Mouse (Mus musculus): ENCODE measurements at regions not wholly inside any gene's neighbourhood (a gene's known extent, or its start where the extent isn't known, plus 50 kb on each side); places are given as distances from the start of the nearest gene placed in this dataset.

DNA sequence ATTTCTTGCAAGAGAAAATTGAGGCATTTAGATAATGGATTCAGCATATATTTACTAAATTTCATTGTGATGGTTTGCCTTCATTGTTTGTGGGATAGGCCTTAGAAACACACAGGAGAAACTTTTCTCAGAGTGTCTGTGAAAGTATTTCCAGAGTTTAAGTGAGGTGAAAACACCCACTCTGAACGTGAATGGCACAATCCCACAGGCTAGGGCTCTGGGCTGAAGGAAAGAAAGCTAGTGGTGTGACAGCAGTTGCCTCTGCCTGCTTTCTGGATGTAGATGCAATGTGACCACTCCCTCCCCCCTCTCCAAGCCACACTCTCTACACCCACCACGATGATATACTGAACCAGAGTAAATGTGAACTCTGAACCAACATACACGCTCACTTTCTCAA lies 672.4 kb upstream of the Tbl1xr1 start:
- DNase-seq, result no peak

GRCm38 (mm10) chr3:21407077-21407476 lies 669.4 kb upstream of the Tbl1xr1 start:
- DNase-seq, result no peak

DNA sequence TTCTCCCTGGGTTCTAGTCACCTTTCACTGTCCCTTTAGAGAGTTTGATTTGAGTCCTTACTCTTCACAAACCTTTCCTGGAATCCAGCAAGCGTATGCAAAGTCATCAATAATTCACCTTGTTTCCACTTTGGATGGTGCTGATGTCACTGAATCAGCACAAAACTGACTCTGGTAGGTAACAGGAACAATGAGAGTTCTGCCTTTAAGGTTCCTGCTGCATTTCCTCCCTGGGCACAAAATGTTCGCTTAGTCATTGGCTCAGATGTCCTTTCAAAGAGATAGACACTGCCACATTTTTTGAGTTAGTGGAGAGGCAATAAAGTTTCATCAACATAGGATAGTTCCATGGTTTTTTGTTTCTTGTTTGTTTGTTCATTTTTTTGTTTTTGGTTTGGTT lies 664.4 kb upstream of the Tbl1xr1 start:
- DNase-seq, result no peak

DNA sequence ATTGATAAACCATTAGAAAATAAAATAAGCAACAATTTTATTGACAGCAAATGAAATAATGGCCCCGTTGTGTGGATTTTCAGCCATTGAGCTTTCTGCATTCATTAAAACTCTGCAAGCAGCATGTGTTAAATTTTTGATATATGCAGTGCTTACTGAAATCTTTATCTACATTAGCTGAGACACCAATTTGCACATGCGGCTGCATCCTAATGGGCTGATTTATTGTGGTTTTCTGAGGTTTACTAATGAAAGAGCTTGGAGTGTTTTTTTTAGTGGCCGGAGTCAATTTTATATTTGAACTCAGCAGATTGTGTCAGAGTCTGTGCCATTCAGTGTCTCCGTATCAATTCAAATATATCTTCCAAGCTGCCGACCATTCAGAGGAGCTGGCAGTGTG lies 653.3 kb upstream of the Tbl1xr1 start:
- DNase-seq, result no peak

DNA sequence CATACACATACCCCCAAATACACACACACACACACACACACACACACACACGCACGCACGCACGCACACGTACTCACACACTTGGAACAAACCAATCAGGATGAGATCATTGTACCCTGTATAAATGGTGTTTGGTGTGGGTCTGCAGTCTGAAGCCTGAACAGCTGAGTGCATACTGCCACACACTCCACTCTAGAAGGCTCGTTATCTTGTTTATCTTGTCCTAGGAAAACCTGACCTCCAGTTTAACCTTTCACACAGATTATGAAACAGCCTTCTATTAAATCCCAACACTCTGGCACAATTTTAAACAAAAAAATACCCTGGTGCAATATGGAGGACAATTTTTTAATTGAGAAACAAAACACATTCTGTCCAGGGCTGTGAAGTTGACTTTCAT lies 649.9 kb upstream of the Tbl1xr1 start:
- no peak for DNase-seq

DNA sequence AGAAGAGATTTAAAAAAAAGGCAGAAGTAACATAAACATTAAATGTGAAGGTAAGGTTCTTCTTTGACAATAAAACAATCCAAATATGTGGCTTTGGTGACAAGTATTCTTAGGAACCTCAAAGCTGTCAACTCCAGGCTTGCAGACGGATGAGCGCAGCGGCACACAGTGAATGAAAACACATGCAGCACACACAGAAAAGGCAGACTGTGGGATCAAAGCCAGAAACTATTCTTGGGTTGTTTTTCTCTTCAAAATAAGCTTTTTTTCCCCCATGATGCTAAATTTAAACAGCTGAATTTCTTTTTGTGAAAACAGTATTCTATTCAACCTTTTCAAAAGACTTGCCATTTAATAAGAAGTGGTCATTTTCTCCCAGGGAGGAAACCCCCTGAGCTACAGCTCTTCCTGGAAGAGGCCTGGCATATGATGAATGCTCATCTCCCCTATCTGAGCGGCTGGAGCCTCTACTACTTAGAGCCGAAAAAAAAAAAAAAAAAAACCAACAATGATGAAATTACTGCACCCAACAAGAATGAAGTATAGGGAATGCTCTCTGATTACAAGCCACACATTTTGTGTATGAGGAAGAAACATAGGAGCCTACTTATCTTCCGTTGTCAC lies 648.9 kb upstream of the Tbl1xr1 start:
- DNase-seq, result no peak

DNA sequence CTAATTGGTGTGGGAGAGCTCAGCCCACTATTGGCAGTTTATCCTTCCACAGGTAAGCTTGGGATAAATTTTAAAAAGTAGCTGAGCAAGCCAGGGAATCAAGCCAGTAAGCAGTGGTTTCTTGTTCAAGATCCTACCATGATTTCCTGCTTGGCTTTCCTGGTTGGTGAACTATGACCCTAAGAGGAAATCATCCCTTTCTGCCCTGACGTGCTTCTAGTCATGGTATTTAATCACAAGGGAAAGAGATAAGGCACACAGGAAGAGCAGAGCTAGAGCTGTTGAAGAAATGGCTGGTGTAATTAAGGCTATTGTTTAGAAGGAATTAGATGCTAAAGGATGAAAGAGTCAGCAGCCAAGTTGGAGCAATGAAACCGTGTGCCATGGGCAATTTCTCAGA lies 648.3 kb upstream of the Tbl1xr1 start:
- no peak for DNase-seq

DNA sequence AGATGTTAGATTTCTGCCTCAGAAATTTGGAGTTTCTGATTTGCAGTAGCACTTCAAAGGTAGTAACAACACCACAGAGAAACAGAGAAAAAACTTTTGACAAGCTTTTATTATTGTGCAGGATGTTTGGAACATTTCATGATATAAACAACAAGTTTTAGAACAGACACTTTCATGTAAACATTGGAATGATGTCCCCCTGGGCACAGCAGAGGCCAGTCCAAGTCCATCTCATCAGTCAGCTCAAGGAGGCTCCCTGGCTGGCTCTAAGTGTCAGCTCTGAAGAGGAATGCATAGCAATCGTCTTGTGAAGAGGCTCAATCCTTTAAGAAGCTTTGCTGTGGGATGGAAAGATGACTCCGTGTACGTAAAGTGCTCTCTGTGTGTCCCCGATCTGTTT lies 612.2 kb upstream of the Tbl1xr1 start:
- no peak for DNase-seq

GRCm38 (mm10) chr3:21466113-21466645 lies 610.3 kb upstream of the Tbl1xr1 start:
- no peak for DNase-seq

- DNase-seq, result no peak
Measured at GRCm38 (mm10) chr3:21477366-21477765, 599.1 kb upstream of the Tbl1xr1 start.

DNA sequence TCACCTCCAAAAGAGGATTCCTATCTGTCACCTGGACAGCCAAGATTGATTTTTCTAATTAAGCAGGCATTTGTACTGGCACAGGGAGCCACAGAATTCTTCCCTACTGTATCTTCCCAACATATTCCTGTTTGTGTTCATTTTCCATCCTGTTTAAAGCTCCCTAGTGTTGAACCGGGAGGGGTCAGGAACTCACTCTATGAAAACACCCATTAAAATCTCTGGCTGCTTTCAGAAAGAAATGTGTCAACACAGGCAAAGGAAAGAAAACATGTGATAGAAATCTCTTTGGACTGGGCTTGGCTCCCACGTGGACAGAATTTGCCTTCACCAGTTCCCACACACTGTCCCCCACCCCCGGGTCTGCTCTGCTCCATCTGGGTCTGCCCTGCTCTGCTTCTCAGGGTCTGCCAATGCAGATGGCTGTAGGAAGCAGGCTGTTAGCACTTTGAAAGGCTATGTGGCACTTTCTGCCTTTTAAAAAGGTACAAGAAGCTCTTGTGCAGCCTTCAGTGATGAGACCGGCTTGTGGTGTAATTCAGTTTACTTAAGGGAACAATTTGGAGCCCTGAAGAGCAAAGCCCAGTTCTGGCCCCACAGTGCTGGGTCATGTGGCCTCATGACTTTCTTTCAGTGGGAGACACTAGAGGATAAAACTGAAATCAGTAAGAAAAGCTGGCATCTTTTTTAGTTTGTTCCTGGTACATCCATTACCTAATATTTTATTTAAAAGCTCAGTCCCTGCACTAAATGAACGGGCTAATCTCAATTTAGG lies 597.2 kb upstream of the Tbl1xr1 start:
- DNase-seq, result no peak

GRCm38 (mm10) chr3:21479846-21480245 lies 596.6 kb upstream of the Tbl1xr1 start:
- DNase-seq, result no peak

DNA sequence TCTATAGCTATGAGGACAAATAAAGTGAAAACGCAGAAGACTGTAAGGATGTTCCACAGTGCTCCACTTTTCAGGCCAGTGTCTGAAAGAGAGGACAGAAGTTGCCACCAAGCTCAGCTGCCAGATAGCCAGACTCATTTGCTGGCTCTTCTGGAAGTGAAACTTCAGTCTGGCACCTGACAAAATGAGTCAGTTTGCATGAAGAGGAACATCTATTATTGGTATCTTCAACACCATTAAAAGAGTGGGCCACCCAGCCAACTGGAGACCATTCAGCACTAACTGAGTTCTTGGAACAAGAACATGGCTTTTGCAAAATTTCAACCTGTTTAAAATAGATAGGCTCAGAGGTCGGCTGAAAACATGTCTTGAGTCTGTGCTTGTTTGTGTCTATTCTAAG lies 592.4 kb upstream of the Tbl1xr1 start:
- DNase-seq, result no peak

DNA sequence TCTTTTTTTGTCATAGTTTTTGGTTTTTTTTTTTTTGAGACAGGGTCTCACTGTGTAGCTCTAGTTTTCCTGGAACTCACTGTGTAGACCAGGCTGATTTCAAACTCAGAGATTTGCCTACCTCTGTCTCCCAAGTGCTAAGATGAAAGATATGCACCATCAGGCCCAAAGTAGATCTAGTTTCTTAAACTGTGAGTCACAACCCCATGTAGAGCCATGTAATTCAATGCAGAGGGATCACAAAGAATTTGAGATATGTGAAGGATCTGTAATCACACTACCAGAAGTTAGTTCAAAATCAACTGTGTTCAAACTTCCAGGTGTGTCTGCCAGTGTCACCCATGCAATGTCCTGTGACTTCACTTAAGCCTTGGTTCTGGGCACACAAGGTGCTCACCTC lies 591.0 kb upstream of the Tbl1xr1 start:
- no peak for DNase-seq

GRCm38 (mm10) chr3:21489547-21489946 lies 586.9 kb upstream of the Tbl1xr1 start:
- DNase-seq, result no peak

GRCm38 (mm10) chr3:21492413-21492812 lies 584.0 kb upstream of the Tbl1xr1 start:
- DNase-seq, result no peak

DNA sequence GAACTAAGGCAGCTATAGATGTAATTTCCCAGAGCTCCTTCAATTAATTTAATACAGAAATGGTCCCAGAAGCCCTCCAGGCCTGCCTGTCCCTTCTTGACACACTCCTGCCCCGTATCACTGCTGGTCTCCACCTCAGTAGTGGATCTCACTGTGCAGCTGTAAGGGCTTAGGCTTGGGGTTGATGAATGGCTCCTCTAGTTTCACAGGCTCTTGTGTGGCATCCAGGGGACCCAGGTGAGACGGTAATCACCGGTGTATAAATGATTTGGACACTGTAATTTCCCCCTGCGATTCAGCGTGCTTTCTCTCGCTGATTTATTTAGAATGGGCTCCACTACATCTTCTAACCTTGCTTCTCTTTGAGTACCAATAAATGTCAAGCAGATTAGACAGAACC lies 583.1 kb upstream of the Tbl1xr1 start:
- no peak for DNase-seq

DNA sequence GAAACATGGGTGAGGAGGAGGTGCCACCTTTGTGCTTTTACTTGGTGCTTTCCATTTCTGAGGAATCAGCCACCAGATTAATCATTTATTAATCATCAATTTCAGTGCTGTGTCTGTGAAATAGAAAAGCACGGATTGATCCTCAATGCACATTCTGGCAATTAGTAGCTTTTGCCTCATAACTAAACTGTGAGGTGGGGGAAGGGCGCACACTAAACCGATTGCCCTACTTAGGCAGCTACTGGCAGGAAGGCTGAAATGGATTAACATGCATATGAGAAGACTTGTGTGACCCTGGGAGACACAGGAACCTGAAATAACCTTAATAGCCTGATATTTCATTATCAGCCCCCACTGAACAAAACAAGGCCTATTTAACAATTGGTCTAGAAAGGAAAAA lies 581.5 kb upstream of the Tbl1xr1 start:
- DNase-seq, result no peak

DNA sequence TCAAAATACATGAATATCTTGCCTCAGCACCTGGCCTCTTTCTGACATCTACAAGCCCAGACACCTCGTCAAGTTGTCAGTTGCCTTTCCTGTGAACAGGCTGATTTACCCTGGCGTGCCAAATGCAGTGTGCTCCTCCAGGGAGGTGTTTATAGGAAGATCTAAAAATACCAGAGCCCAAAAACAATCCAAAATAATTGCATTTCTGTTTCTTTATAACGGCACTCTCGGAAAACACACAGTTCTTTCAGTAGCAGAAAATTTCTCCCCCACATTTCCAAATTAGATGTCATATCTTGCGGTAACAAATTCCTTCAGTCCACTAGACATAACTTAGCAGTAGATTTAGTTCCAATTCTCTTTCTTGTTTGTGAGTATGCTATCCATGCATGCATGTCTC lies 580.8 kb upstream of the Tbl1xr1 start:
- no peak for DNase-seq

- no peak for DNase-seq
Measured at GRCm38 (mm10) chr3:21496166-21496565, 580.3 kb upstream of the Tbl1xr1 start.

DNA sequence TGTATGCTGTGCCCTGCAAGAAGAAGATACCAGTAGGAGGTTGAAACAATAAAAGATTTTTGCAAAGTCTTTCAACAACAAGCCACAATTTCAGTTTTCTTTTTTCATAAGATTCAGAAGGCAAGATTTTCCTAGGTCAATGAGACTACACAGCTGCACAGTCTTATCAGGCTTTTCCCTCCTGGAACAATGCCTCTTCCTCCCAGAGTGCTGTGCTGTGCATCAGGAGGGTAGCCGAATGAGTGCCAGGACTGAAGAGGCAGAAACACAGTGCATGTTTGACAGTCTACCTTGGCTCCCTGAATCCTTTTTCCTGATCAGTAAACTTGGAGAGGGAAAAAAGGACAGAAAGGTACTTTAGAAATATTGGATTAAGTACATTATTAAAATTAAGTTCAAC lies 579.4 kb upstream of the Tbl1xr1 start:
- DNase-seq, result no peak

- no peak for DNase-seq
Measured at GRCm38 (mm10) chr3:21507655-21508054, 568.8 kb upstream of the Tbl1xr1 start.

- no peak for DNase-seq
Measured at GRCm38 (mm10) chr3:21512081-21512480, 564.4 kb upstream of the Tbl1xr1 start.

GRCm38 (mm10) chr3:21524426-21524937 lies 552.0 kb upstream of the Tbl1xr1 start:
- DNase-seq, result no peak

All from spleen, adult 18-20 months (tissue).